Mouse (Mus musculus): ENCODE results near the gene Rnf167. TPM values are rescaled to one million over a fixed set of nuclear protein-coding genes. Genes with fewer than 3 reads are reported as not detected.

Gene Rnf167
- polyA plus RNA-seq, 1 experiment from 2014 or later = 129 TPM

DNA sequence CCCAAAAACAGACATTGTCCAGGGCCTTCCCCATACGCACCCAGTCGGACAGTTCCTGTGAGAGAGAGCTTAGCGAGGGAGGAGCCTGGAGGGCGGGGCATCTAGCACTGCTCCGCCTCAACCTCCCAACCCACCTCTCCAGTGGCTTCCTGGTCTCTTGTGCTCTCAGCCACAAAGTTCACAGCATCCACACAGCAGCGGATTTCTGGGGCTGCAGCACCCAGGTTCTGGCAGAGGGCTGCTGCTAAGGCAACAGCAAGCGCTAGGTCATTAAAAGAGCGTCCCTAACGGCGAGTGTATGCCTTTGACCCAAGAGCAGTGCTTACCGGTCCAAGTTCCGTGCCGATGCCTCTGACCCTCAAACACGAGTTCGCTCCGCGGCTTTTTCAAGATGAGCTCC lies 32.0 kb upstream of the Rnf167 start:
- Histone ChIP-seq H3K27me3 (ENCODE audit: control insufficient read depth, insufficient read depth, low read depth, low read length) (no peaks in the 10 kb centered on the region; the same call in 1 of the 2 replicates), H3K36me3 (ENCODE audit: control insufficient read depth, insufficient read depth, low read length) (peaks cover 11% of the 10 kb centered on the region), H3K9ac (ENCODE audit: low read length) (peak overlapping the region; percentile 68), H3K27ac (ENCODE audit: low read length) (peak overlapping the region; percentile 14; the same call in 1 of the 2 replicates), H3K9me3 (ENCODE audit: control insufficient read depth, low read length) (no peaks in the 10 kb centered on the region), H3K4me3 (ENCODE audit: low read length) (peak overlapping the region; percentile 49), H3K4me1 (replicated peaks; ENCODE audit: control insufficient read depth, insufficient read depth, low read length) (peaks cover 13% of the 10 kb centered on the region; the same call in 1 of the 2 replicates), H3K4me2 (ENCODE audit: low read depth, low read length) (peak overlapping the region; percentile 87)
- 1% methylated on average over 17 of the region's 17 CpGs for WGBS
- ATAC-seq (ENCODE audit: low read depth) = peak; percentile 95

DNA sequence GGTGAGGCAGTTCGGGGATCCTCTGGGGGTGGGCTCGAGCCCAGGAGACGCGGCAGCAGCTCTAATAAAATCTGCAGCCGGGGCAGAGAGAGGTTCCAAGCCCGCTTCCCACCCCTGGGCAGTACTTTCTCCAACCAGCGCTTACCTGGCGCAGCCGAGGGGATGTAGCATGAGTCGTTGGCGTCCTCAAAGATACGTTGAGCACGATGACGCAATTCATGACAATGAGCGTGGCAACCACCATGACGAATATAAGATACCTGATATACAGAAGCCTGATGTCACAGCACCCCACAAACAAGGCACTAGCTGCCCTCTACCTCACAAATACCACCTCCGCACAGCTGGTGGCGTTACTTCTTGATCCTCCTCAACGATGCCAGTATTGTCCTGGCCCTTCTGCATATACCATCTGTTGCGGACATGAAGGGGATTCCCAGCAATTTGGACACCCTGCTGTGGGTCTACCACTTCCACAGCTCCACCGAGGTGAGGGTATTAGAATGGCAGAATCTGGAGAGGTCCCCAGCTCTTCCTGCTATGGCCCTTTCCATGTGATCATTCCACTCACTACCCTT lies 31.4 kb upstream of the Rnf167 start, which contains the start of gene 4930544D05Rik:
4930544D05Rik (plus strand) TSS at position 333 of the 578 bp plus-strand sequence.
- Histone ChIP-seq H3K9ac (ENCODE audit: low read length) (peak within 1 kb of the TSS; percentile 68), H3K36me3 (ENCODE audit: control insufficient read depth, insufficient read depth, low read length) (peaks cover 7% of the 10 kb centered on the region), H3K4me1 (replicated peaks; ENCODE audit: control insufficient read depth, insufficient read depth, low read length) (peaks cover 13% of the 10 kb centered on the region; the same call in 1 of the 2 replicates), H3K27me3 (ENCODE audit: control insufficient read depth, insufficient read depth, low read depth, low read length) (no peaks in the 10 kb centered on the region; the same call in 1 of the 2 replicates), H3K27ac (ENCODE audit: low read length) (peak within 1 kb of the TSS; percentile 14; the same call in 1 of the 2 replicates), H3K4me3 (ENCODE audit: low read length) (peak within 1 kb of the TSS; percentile 49), H3K9me3 (ENCODE audit: control insufficient read depth, low read length) (no peaks in the 10 kb centered on the region), H3K4me2 (ENCODE audit: low read depth, low read length) (peak within 1 kb of the TSS; percentile 87)
- ATAC-seq (ENCODE audit: low read depth) = peak; percentile 12; the same call in 1 of the 2 replicates
- 15% methylated on average over 21 of the region's 21 CpGs for WGBS

DNA sequence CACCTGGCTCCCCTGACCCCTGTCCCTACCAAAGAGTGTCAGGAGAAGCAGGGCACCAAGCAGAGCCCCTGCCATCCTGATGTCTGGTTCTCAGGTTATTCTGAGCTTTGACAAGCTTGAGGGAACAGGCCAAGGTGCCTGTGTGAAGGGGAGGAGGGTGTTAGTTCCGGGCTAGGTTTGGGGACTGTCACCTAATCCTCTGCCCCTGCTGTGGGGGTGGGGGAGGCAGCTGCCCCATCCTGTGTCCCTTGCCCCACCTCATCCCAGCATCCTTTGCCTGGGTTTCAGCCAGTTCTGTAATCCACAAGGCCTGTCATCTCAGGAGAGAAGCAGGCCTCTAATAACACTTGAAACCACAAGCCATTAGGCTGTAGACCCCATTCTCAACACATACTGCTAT lies 27.9 kb upstream of the Rnf167 start, which contains the start of gene Chrne:
Chrne (minus strand) TSS at position 116 of the 400 bp plus-strand sequence.
- no peak for ATAC-seq (ENCODE audit: low read depth)
- no peak within 1 kb of the TSS for H3K4me2 ChIP-seq (ENCODE audit: low read depth, low read length)
- 27% methylated on average over 1 of the region's 1 CpGs for WGBS

DNA sequence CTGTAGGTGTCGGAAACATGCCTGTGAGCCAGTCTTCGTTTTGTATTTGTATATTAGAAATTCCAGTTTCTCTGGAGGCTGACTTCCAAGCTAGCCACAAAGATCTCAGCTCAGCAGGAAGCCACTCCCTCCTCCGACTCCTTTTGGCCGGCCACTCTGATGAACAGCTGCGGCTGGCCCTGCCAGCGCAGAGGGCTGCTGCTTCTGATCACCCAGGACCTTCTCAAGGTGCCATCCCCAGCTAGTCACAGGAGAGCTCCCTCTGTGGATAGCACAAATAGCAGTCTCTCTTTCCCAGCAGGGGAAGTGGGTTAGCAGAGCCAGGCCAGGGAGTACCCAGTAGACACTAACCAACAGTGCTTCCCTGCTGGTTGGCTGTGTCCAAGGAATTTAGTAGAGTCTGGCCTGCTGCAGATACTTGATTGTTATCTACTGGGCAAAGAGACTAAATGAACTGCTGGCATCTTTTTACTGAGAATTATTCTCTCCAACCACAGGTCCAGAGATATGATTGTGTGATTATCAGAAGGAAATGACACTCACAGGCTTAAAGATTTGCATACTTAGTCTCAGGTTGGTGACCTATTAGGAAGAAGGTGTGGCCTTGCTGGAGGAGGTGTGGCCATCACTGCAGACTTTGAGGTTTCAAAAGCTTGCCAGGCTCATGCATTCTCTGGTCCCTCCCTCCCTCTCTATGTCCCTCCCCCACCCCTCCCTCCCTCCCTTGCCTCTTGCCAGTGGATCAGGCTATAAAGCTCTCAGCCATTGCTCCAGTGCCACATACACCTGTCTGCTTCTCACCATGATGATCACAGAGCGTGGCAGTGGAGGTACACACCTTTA lies 24.8 kb upstream of the Rnf167 start:
- H3K4me1 ChIP-seq (replicated peaks; ENCODE audit: control insufficient read depth, insufficient read depth, low read length) = peaks cover 2% of the 10 kb centered on the region; the same call in 1 of the 2 replicates

More for the DNA sequence above, 27.9 kb upstream of the Rnf167 start, which contains the start of gene Chrne:
- Histone ChIP-seq H3K4me1 (replicated peaks; ENCODE audit: control insufficient read depth, insufficient read depth, low read length) (peaks cover 15% of the 10 kb centered on the region), H3K36me3 (ENCODE audit: control insufficient read depth, insufficient read depth, low read length) (no peaks in the 10 kb centered on the region), H3K9me3 (ENCODE audit: control insufficient read depth, low read length) (no peaks in the 10 kb centered on the region), H3K4me3 (ENCODE audit: low read length) (no peak within 1 kb of the TSS), H3K27ac (ENCODE audit: low read length) (no peak within 1 kb of the TSS), H3K9ac (ENCODE audit: low read length) (no peak within 1 kb of the TSS), H3K27me3 (ENCODE audit: control insufficient read depth, insufficient read depth, low read depth, low read length) (no peaks in the 10 kb centered on the region; the same call in 1 of the 2 replicates)

DNA sequence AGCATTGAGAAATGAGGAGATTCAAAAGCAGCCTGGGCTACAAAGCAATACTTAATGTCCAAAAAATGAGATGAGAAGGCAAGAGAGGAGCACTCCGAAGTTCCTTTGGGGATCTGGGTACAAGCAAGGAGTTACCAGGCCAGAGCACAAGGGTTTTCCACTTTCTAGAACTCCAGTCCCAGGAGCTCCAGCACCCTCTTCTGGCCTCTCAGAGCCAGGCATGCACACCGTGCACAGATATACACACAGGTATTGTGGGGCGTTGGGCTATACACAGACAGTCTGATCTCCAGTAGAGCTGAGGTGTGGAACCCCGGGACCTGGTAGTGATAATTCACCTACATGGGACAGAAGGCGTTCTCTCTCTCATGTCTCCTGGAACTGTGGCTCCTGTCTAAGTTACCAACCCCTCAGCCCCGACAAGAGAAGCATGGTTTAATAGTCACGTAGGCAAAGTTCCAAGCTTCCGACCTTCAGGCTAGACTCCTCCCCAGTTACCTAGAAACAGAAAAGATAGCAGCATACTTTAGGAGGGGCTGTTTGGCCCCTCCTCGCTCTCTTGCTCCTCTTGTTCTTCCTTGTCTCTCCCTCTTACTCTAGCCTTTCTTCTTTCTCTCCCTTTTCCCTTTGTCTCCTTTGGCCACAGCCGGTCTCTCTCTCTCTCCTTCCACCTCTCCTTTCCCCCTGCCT lies 23.8 kb upstream of the Rnf167 start:
- 66% methylated on average over 10 of the region's 10 CpGs for WGBS
- Histone ChIP-seq H3K36me3 (ENCODE audit: control insufficient read depth, insufficient read depth, low read length) (no peaks in the 10 kb centered on the region), H3K4me3 (ENCODE audit: low read length) (no peak overlapping the region), H3K4me1 (replicated peaks; ENCODE audit: control insufficient read depth, insufficient read depth, low read length) (peaks cover 2% of the 10 kb centered on the region; the same call in 1 of the 2 replicates), H3K27ac (ENCODE audit: low read length) (no peak overlapping the region), H3K27me3 (ENCODE audit: control insufficient read depth, insufficient read depth, low read depth, low read length) (no peaks in the 10 kb centered on the region), H3K9ac (ENCODE audit: low read length) (no peak overlapping the region), H3K9me3 (ENCODE audit: control insufficient read depth, low read length) (no peaks in the 10 kb centered on the region), H3K4me2 (ENCODE audit: low read depth, low read length) (no peak overlapping the region)
- no peak for ATAC-seq (ENCODE audit: low read depth)

More for the DNA sequence above, 24.8 kb upstream of the Rnf167 start:
- Histone ChIP-seq H3K36me3 (ENCODE audit: control insufficient read depth, insufficient read depth, low read length) (no peaks in the 10 kb centered on the region), H3K27me3 (ENCODE audit: control insufficient read depth, insufficient read depth, low read depth, low read length) (no peaks in the 10 kb centered on the region), H3K4me2 (ENCODE audit: low read depth, low read length) (no peak overlapping the region), H3K9me3 (ENCODE audit: control insufficient read depth, low read length) (no peaks in the 10 kb centered on the region), H3K4me3 (ENCODE audit: low read length) (no peak overlapping the region), H3K9ac (ENCODE audit: low read length) (no peak overlapping the region), H3K27ac (ENCODE audit: low read length) (0 out of 2 replicates have a peak overlapping the region, but pooled peaks have one; percentile 30)
- 0 out of 2 replicates have a peak, but pooled peaks have one; percentile 21 for ATAC-seq (ENCODE audit: low read depth)
- whole genome bisulfite sequencing = 31% methylated on average over 7 of the region's 7 CpGs

DNA sequence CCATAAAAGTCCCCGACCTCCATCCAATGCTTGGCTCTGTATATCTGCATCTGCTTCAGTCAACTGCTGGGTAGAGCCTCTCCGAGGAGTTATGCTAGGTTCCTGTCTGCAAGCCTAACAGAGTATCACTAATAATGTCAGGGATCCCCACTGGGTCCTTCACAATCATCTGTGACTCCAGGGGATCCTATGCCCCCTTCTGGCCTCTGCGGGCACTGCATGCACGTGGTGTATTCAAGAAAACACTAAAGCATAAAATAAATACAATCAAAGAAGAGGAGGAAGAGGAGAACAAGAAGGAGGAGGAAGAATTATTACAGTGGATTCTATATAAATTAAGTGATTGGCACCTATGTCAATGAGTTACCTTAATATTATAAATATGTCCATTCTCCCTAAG lies 21.6 kb upstream of the Rnf167 start:
- H3K4me3 ChIP-seq (ENCODE audit: low read length) = no peak overlapping the region
- no peaks in the 10 kb centered on the region for H3K36me3 ChIP-seq (ENCODE audit: control insufficient read depth, insufficient read depth, low read length)
- peaks cover 2% of the 10 kb centered on the region; the same call in 1 of the 2 replicates for H3K4me1 ChIP-seq (replicated peaks; ENCODE audit: control insufficient read depth, insufficient read depth, low read length)
- no peak overlapping the region for H3K9ac ChIP-seq (ENCODE audit: low read length)
- H3K27me3 ChIP-seq (ENCODE audit: control insufficient read depth, insufficient read depth, low read depth, low read length) = no peaks in the 10 kb centered on the region
- no peak overlapping the region for H3K27ac ChIP-seq (ENCODE audit: low read length)
- WGBS = 38% methylated on average over 4 of the region's 4 CpGs
- no peaks in the 10 kb centered on the region for H3K9me3 ChIP-seq (ENCODE audit: control insufficient read depth, low read length)
- H3K4me2 ChIP-seq (ENCODE audit: low read depth, low read length) = no peak overlapping the region
- no peak for ATAC-seq (ENCODE audit: low read depth)

DNA sequence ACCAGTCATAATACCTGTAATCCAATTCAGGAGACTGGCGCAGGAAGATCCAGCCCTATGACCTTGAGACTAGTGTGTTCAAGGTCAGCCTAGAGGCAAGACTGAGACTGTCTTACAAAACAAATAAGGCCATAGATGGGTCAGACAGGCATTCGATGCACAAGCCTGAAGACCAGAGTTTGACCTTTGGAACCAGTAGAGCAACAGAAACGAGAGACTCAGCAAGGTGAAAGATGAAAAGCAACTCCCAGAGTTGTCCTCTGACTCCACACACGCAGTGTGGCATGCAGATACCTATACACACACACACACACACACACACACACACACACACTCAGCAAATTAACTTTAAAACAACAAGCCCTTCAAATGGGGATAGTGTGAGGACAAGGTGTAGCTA lies 20.2 kb upstream of the Rnf167 start:
- Histone ChIP-seq H3K27me3 (ENCODE audit: control insufficient read depth, insufficient read depth, low read depth, low read length) (no peaks in the 10 kb centered on the region), H3K27ac (ENCODE audit: low read length) (no peak overlapping the region), H3K9me3 (ENCODE audit: control insufficient read depth, low read length) (no peaks in the 10 kb centered on the region), H3K36me3 (ENCODE audit: control insufficient read depth, insufficient read depth, low read length) (no peaks in the 10 kb centered on the region), H3K4me3 (ENCODE audit: low read length) (no peak overlapping the region), H3K4me1 (replicated peaks; ENCODE audit: control insufficient read depth, insufficient read depth, low read length) (no peaks in the 10 kb centered on the region), H3K4me2 (ENCODE audit: low read depth, low read length) (no peak overlapping the region), H3K9ac (ENCODE audit: low read length) (no peak overlapping the region)
- 64% methylated on average over 4 of the region's 4 CpGs for WGBS
- no peak for ATAC-seq (ENCODE audit: low read depth)

DNA sequence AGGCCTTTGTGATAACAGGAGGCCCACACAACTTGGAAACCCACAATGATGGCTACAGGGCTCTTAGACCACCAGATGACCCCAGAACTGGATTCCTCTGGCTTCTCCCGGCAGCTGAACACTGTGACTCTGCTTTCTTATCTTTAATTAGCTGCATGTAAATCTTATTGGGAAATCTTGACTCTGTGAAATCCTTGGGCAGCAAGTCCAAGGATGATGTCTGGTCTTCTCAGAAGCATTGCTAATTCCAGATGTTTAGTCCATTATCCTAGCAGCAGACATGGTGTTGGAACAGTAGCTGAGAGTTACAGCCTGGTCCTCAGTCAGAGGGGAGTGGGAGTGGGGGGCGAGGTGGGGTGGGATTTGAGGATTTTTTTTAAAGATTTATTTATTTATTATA lies 18.6 kb upstream of the Rnf167 start:
- no peaks in the 10 kb centered on the region for H3K36me3 ChIP-seq (ENCODE audit: control insufficient read depth, insufficient read depth, low read length)
- no peaks in the 10 kb centered on the region for H3K27me3 ChIP-seq (ENCODE audit: control insufficient read depth, insufficient read depth, low read depth, low read length)
- H3K9me3 ChIP-seq (ENCODE audit: control insufficient read depth, low read length) = no peaks in the 10 kb centered on the region
- no peak overlapping the region for H3K4me3 ChIP-seq (ENCODE audit: low read length)
- no peak overlapping the region for H3K27ac ChIP-seq (ENCODE audit: low read length)
- H3K4me2 ChIP-seq (ENCODE audit: low read depth, low read length) = no peak overlapping the region
- H3K4me1 ChIP-seq (replicated peaks; ENCODE audit: control insufficient read depth, insufficient read depth, low read length) = no peaks in the 10 kb centered on the region
- no peak overlapping the region for H3K9ac ChIP-seq (ENCODE audit: low read length)
- 44% methylated on average over 2 of the region's 2 CpGs for WGBS
- ATAC-seq (ENCODE audit: low read depth) = peak; percentile 66

Data from lung, embryonic 16.5 days (tissue).